Mouse (Mus musculus) hindbrain, embryonic 16.5 days (tissue): Measurements from ENCODE around the gene Dbil5. TPM values are rescaled to one million over a fixed set of nuclear protein-coding genes. Genes with fewer than 3 reads are reported as not detected.
"Not testable (repeated sequence)": the region's sequence is repeated elsewhere in the genome, so short reads cannot be mapped to it uniquely, and the experiment has no call there.

Source experiments
- ATAC-seq: fragments of 200-750 bp; cut with Nextera tagmentation; 2 replicates; pipeline ENCODE4 v1.8.0; 2017; ENCODE audit warnings: moderate TSS enrichment, moderate library complexity
- H3K27ac ChIP-seq: fragments of 300-500 bp; sonication (generic); 2 replicates; pipeline ENCODE4 v1.5.1; 2014; ENCODE audit warnings: low read depth, mild to moderate bottlenecking, control low read depth, low read length, moderate library complexity
- H3K27me3 ChIP-seq: fragments of 300-500 bp; sonication (generic); replicated peaks from 2 replicates; pipeline ENCODE4 v1.6.1; 2014; ENCODE audit warnings: low read length; ENCODE audit not compliant: control insufficient read depth, insufficient read depth
- H3K36me3 ChIP-seq: fragments of 300-500 bp; sonication (generic); 2 replicates; pipeline ENCODE4 v1.6.1; 2014; ENCODE audit warnings: mild to moderate bottlenecking, low read length, moderate library complexity, mixed read lengths; ENCODE audit not compliant: control insufficient read depth, insufficient read depth
- H3K4me1 ChIP-seq: fragments of 300-500 bp; sonication (generic); 2 replicates; pipeline ENCODE4 v1.6.1; 2014; ENCODE audit warnings: low read depth, low read length; ENCODE audit not compliant: control insufficient read depth, insufficient read depth
- H3K4me2 ChIP-seq: fragments of 300-500 bp; sonication (generic); 2 replicates; pipeline ENCODE4 v1.6.1; 2014; ENCODE audit warnings: mild to moderate bottlenecking, low read length, control low read depth, moderate library complexity
- H3K4me3 ChIP-seq: fragments of 300-500 bp; sonication (generic); 2 replicates; pipeline ENCODE4 v1.5.1; 2014; ENCODE audit warnings: mild to moderate bottlenecking, low read length, control low read depth, moderate library complexity
- H3K9ac ChIP-seq: fragments of 300-500 bp; sonication (generic); 2 replicates; pipeline ENCODE4 v1.6.1; 2014; ENCODE audit warnings: low read depth, mild to moderate bottlenecking, control low read depth, low read length, moderate library complexity
- H3K9me3 ChIP-seq: fragments of 300-500 bp; sonication (generic); 2 replicates; pipeline ENCODE4 v1.6.1; 2014; ENCODE audit warnings: mild to moderate bottlenecking, low read length, moderate library complexity; ENCODE audit not compliant: control insufficient read depth
- WGBS: fragments of 180-500 bp; shearing (Covaris S2); extraction: QIAGEN DNeasy Blood & Tissue Kit; methylation state at CpG from one replicate; pipeline ENCODE4 v1.1.7; 2014; 5-methylcytosine and 5-hydroxymethylcytosine counted together
- polyA plus RNA-seq: library from polyadenylated mRNA; unstranded; fragments of >200 nt; fragmentation: Nextera tagmentation; extraction: Ambion mirVana; gene quantifications from 2 replicates; pipeline ENCODE4 v1.2.1, GENCODE M21; 2015

Gene Dbil5
- polyA plus RNA-seq, 1 experiment from 2014 or later: 0.78 TPM

DNA sequence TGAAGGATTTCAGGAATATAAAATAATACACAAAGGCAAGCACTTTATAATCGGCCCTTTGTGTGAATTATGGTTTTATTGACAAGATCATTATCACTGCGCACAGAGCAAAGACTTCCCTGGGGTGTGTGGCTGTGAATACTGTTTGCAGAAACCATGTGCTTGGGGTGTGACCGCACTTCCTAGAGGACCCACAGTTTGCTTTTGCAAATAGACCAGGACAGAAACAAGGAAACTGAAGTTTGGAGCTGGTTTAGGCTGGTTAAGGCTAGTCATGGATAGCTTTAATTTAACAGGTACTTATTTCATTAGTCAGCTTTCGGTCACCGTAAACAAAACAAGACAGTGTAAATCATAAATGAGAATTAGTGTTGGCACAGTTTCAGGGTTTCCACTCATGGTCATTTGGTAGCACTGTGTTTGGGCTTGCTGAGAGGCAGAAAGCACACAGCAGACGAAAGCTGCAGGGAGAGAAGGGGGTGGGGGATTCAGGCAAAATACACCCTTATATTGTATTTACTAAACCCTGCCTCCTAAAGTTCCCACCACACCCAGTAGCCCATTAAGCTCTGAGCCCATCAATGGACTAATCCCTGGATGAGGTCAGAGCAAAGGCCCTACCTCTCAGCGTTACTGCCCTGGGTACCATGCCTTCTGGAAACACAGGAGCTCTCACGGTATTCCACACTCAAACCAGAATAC lies 21.0 kb upstream of the Dbil5 start:
- H3K4me2 ChIP-seq: no peak overlapping the region
- WGBS: 59% methylated on average over 8 of the region's 8 CpGs
- no peak overlapping the region for H3K4me3 ChIP-seq
- no peaks in the 10 kb centered on the region for H3K27me3 ChIP-seq
- H3K9ac ChIP-seq: no peak overlapping the region
- H3K27ac ChIP-seq: no peak overlapping the region
- no peaks in the 10 kb centered on the region for H3K9me3 ChIP-seq
- no peaks in the 10 kb centered on the region for H3K36me3 ChIP-seq
- H3K4me1 ChIP-seq: peaks cover 2% of the 10 kb centered on the region
- ATAC-seq: no peak

DNA sequence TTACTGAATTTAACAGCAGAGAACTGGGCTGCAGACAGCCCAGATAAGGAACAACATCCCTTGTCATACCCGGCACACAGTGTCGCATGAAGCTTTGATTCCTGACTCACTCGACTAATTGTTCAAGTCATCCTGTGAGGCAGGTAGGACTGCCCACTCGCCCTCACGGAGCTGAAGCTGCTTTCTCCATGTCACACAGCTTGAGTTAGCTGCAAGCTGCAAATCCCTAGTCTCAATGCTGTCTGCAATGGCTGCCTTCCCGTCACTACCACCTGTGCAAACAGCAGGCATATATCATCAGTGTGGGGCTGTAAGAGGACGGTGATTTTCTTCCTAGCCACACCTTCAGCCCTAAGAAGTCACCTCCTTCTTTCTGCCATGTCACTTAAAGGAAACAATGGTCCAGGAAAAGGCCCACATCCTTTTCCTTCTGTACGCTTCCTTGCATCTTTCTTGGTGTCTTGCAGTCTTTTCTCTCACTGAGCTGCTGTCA lies 20.4 kb upstream of the Dbil5 start:
- Histone ChIP-seq H3K9me3 (no peaks in the 10 kb centered on the region), H3K27me3 (no peaks in the 10 kb centered on the region), H3K27ac (no peak overlapping the region), H3K4me2 (no peak overlapping the region), H3K4me1 (peaks cover 4% of the 10 kb centered on the region), H3K4me3 (no peak overlapping the region), H3K9ac (no peak overlapping the region), H3K36me3 (no peaks in the 10 kb centered on the region)
- ATAC-seq: no peak
- WGBS: 64% methylated on average over 8 of the region's 8 CpGs

DNA sequence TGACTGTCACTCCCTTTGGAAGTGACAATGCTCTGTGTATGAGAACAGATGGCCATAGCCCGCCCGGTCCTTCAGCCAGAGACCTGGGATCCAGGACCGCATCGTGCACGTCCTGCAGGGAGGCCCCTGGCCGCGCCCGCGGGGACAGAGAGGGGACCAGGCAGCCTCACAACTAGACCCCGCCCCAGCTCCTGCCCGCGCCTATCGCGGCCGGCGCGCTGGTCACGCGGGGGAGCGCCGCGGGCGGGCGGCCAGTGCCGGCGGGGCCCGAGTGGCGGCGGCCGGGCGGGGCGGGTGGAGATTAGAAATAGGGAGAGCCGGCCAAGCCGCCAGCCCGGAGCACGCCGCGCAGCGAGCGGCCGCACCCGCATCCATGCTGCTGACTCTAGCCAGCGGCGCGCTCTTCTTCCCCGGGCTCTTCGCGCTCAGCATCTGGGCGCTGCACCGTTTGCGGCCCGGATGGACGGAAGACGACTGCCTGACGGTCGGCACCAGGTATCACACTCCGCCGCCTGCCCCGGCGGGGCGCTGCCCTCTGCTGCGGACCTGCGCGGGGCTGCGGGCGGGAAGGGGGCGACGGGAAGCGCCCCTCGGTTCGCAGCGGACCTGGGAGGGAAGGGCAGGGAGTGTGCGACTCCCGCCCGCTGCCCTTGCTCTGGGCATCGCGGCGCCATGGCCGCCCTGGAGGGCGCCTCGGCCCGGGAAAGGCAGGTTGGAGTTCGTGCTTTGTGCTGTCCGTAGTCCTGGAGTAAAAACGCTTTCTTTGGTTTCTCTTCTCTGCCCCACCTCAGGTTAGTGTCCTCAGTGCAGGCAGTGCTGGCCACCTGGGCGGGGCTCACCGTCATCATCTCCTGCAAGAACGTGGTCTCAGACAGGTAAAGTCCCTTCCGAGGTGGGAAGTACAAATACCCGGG lies 15.4 kb upstream of the Dbil5 start:
- peaks cover 16% of the 10 kb centered on the region for H3K4me1 ChIP-seq
- no peaks in the 10 kb centered on the region for H3K9me3 ChIP-seq
- peak overlapping the region; percentile 97 for H3K9ac ChIP-seq
- WGBS: under 1% methylated on average over 76 of the region's 90 CpGs
- H3K27me3 ChIP-seq: no peaks in the 10 kb centered on the region
- peak overlapping the region; percentile 82 for H3K4me2 ChIP-seq
- peaks cover 5% of the 10 kb centered on the region for H3K36me3 ChIP-seq
- H3K27ac ChIP-seq: peak overlapping the region; percentile 89
- H3K4me3 ChIP-seq: peak overlapping the region; percentile 98
- ATAC-seq: peak; percentile 98

DNA sequence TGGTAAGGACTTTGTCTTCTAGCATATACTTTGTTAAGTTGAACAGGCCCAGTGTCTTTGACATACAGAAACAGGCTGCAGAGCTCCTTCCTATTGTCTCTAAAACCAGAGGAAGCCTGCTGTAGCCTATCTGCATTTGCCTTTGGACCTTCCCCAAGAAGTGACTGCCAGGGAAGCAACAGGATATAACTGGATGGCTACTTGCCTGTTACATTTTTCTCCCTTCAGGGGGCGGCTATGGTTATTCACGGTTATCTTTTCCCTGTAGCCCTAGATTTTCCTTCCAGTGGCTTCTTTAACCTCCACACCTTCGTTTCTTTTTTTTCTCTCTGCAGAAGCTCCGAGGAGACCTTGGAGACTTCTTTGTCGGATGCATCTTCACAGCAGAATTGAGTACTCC lies 10.6 kb upstream of the Dbil5 start:
- Histone ChIP-seq H3K27me3 (no peaks in the 10 kb centered on the region), H3K36me3 (peaks cover 19% of the 10 kb centered on the region), H3K9ac (no peak overlapping the region), H3K9me3 (no peaks in the 10 kb centered on the region), H3K4me2 (no peak overlapping the region), H3K4me3 (no peak overlapping the region), H3K27ac (no peak overlapping the region), H3K4me1 (peaks cover 13% of the 10 kb centered on the region)
- 84% methylated on average over 5 of the region's 5 CpGs for whole genome bisulfite sequencing
- ATAC-seq: no peak

DNA sequence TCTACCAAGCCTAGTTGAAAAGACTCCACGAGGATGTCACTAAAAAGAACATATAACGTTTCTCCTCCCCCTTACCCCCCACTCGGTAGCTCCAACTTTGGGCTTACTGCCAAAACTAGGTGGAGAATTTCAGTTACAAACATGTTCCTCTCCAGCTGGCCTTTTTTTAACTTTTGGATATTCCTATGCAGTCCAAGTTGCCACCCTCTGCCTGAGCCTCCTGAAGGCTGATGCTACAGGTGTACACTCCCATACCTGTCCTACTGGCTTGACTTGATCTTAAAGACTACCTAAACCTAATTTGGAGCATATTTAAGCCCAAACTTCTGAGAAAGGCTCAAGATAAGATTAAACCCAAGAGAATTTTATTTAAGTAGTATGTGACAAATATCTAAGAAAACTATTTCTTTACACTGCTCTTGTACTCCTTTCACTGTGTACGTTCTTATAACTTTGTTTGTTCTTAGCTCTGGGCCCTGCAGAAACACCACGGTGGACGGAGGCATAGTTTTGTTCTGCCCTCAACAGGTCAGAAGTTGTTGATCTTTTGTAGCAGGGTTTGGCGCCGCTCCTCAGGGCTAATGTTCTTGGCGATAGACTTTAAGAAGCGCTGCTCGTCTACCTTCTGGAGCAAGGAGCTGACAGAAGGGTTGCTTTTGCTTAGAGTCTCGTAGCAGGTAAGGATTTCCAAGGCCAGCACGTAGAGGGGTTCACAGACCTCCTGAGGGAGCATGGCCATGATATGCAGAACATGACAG lies 7.0 kb upstream of the Dbil5 start:
- ATAC-seq: no peak
- Histone ChIP-seq H3K4me2 (no peak overlapping the region), H3K4me1 (no peaks in the 10 kb centered on the region), H3K27ac (no peak overlapping the region), H3K9ac (no peak overlapping the region), H3K27me3 (no peaks in the 10 kb centered on the region), H3K9me3 (no peaks in the 10 kb centered on the region), H3K36me3 (peaks cover 27% of the 10 kb centered on the region), H3K4me3 (no peak overlapping the region)
- 90% methylated on average over 13 of the region's 13 CpGs for WGBS

DNA sequence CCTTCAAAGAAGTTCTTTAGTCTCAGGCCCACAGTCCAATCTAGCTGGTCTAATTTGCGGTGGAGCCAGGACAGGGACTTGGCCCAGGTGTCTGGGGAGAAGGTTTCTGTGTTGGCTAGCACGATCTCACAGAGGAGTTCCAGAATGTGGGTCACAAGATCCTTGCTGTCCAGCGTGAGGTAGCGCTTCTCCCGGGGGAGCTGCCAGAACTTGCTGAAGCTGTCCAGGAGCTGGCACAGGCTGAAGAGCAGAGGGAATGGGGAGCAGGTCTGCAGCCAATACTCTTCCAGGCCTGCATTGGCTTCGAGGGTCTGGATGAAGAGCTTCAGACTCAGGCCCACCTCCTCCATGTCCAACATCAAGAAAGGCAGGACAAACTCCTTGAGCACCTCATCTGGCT lies 5.8 kb upstream of the Dbil5 start:
- peaks cover 26% of the 10 kb centered on the region for H3K36me3 ChIP-seq
- H3K27ac ChIP-seq, H3K9ac ChIP-seq, H3K9me3 ChIP-seq, H3K27me3 ChIP-seq, H3K4me2 ChIP-seq, H3K4me3 ChIP-seq, ATAC-seq, H3K4me1 ChIP-seq: not testable (repeated sequence)
- WGBS: 100% methylated on average over 5 of the region's 6 CpGs

DNA sequence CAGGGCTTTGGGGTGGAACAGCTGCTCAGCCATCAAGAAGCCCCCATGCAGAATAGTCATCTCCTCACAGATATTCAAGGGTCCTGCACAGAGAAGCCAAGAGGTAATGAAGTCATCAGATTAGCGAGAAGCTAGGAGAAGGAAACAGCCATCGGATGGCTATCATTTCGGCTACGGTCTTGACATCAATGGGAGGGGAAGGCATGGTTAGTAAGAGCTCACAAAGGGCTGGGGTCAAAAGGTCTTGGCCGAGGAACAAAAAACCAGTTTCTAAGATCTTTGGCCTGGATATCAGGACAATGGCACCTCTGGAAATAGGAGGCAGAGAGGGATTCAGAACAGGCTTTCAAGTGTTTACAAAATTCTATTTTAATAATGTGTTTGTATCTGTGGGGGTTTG lies 3.6 kb upstream of the Dbil5 start:
- Histone ChIP-seq H3K9me3 (no peaks in the 10 kb centered on the region), H3K4me2 (no peak overlapping the region), H3K4me3 (no peak overlapping the region), H3K27me3 (no peaks in the 10 kb centered on the region), H3K36me3 (peaks cover 10% of the 10 kb centered on the region; the same call in 1 of the 2 replicates), H3K4me1 (peaks cover 8% of the 10 kb centered on the region), H3K9ac (no peak overlapping the region), H3K27ac (no peak overlapping the region)
- ATAC-seq: no peak
- 15% methylated on average over 5 of the region's 5 CpGs for WGBS

DNA sequence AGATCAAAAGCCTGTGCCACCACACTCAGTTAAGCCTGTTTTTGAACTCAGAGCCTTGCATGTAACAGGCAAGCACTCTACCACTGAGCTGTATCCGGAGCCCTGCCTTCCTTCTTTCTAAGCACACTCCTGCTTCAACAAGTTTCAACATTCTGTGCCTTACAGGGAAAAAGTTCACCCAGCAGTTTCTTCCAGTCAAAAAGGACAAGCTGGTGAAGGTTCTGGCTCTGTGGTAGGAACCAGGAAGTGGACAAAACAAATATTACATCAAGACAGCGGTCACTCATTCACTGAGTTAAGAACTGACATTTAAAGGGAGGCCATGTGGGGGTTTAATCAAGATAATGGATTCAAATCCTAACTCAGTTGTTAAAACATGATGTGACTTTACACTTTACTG lies 2.4 kb upstream of the Dbil5 start:
- Histone ChIP-seq H3K36me3 (peaks cover 8% of the 10 kb centered on the region; the same call in 1 of the 2 replicates), H3K4me1 (peaks cover 8% of the 10 kb centered on the region), H3K4me3 (no peak overlapping the region), H3K9me3 (no peaks in the 10 kb centered on the region), H3K27ac (no peak overlapping the region), H3K4me2 (no peak overlapping the region), H3K27me3 (no peaks in the 10 kb centered on the region), H3K9ac (no peak overlapping the region)
- WGBS: 94% methylated on average over 2 of the region's 2 CpGs
- no peak for ATAC-seq
